Mouse (Mus musculus): ENCODE measurements around the gene Ascc1. TPM values are rescaled to one million over a fixed set of nuclear protein-coding genes. Genes with fewer than 3 reads are reported as not detected.

The Ascc1 gene
- total and polyA plus RNA-seq, 3 experiments, result 17.0 to 37.9 TPM; not detected in 1

- peaks cover 2 to 3% of the 10 kb centered on the region in 2 experiments; a peak in 3 of 4 replicates for H3K4me1 ChIP-seq (ENCODE audit: control insufficient read depth in 1 of 2, insufficient read depth in 2 of 2, low read length in 2 of 2)
- no peak overlapping the region for H3K27ac ChIP-seq (ENCODE audit: control insufficient read depth, low read depth, low read length)
- H3K4me3 ChIP-seq (ENCODE audit: control insufficient read depth in 1 of 2, insufficient read depth in 1 of 2, low read depth in 2 of 2, low read length in 2 of 2), result no peak overlapping the region
- no peak overlapping the region for H3K9ac ChIP-seq (ENCODE audit: control insufficient read depth, low read depth, low read length, poor library complexity, severe bottlenecking)
- no peak for DNase-seq (ENCODE audit: low read depth, low spot score)
- H3K36me3 ChIP-seq (ENCODE audit: control insufficient read depth in 1 of 2, insufficient read depth in 2 of 2, low read length in 2 of 2), result peaks cover 2 to 6% of the 10 kb centered on the region in 2 experiments
- no peak for TF ChIP-seq MEF2A (IDR thresholded peaks at IDR 0.05; ENCODE audit: extremely low read depth, insufficient replicate concordance, low read depth, low read length, poor library complexity, severe bottlenecking)
- 0 out of 2 replicates have a peak, but pooled peaks have one; percentile 20 for TF ChIP-seq SMC3 (IDR thresholded peaks at IDR 0.05; ENCODE audit: low read depth, low read length)
- TF ChIP-seq NELFE (IDR thresholded peaks at IDR 0.05; ENCODE audit: low read depth, low read length), result no peak
- TF ChIP-seq CTCF (IDR thresholded peaks at IDR 0.05 in 2 of 3, conservative IDR thresholded peaks at IDR 0.05 in 1 of 3; ENCODE audit: control insufficient read depth in 1 of 3, insufficient read depth in 1 of 3, low read depth in 2 of 3, low read length in 3 of 3, poor library complexity in 1 of 3, severe bottlenecking in 1 of 3), result peak in 1 of 3 experiments; percentile 26; a peak in 1 of 6 replicates
- no peak for TF ChIP-seq MYC (IDR thresholded peaks at IDR 0.05; ENCODE audit: low read depth, low read length)
- no peak for TF ChIP-seq POLR2AphosphoS5 (IDR thresholded peaks at IDR 0.05; ENCODE audit: borderline replicate concordance, low read depth, low read length)
- no peaks in the 10 kb centered on the region for H3K27me3 ChIP-seq (ENCODE audit: control insufficient read depth in 1 of 2, insufficient read depth in 2 of 2, low read length in 2 of 2)
- H3K79me2 ChIP-seq (ENCODE audit: control insufficient read depth, insufficient read depth, low read length, poor library complexity), result no peaks in the 10 kb centered on the region
- H3K9me3 ChIP-seq (replicated peaks; ENCODE audit: insufficient read depth, low read length), result no peaks in the 10 kb centered on the region
Measured at GRCm38 (mm10) chr10:60019299-60019698, 16.7 kb downstream of the Ascc1 start.

- Histone ChIP-seq H3K9ac (ENCODE audit: control insufficient read depth, low read depth, low read length, poor library complexity, severe bottlenecking) (no peak overlapping the region), H3K4me3 (ENCODE audit: control insufficient read depth in 1 of 2, insufficient read depth in 1 of 2, low read depth in 2 of 2, low read length in 2 of 2) (no peak overlapping the region), H3K79me2 (ENCODE audit: control insufficient read depth, insufficient read depth, low read length, poor library complexity) (no peaks in the 10 kb centered on the region), H3K9me3 (replicated peaks; ENCODE audit: insufficient read depth, low read length) (no peaks in the 10 kb centered on the region), H3K27ac (ENCODE audit: control insufficient read depth, low read depth, low read length) (no peak overlapping the region), H3K27me3 (ENCODE audit: control insufficient read depth in 1 of 2, insufficient read depth in 2 of 2, low read length in 2 of 2) (no peaks in the 10 kb centered on the region), H3K36me3 (ENCODE audit: control insufficient read depth in 1 of 2, insufficient read depth in 2 of 2, low read length in 2 of 2) (peaks cover 0 to 2% of the 10 kb centered on the region in 2 experiments; a peak in 1 of 4 replicates), H3K4me1 (ENCODE audit: control insufficient read depth in 1 of 2, insufficient read depth in 2 of 2, low read length in 2 of 2) (no peaks in the 10 kb centered on the region)
- no peak for DNase-seq (ENCODE audit: low read depth, low spot score)
- TF ChIP-seq MAFK (IDR thresholded peaks at IDR 0.05; ENCODE audit: borderline replicate concordance, low read depth, low read length), result no peak
- no peak for TF ChIP-seq POLR2A (IDR thresholded peaks at IDR 0.05; ENCODE audit: control insufficient read depth in 1 of 2, insufficient read depth in 1 of 2, low read depth in 1 of 2, low read length in 2 of 2, poor library complexity in 1 of 2)
- no peak for TF ChIP-seq GATA1 (IDR thresholded peaks at IDR 0.05; ENCODE audit: low read depth, low read length)
- no peak for TF ChIP-seq TCF12 (IDR thresholded peaks at IDR 0.05; ENCODE audit: low read depth, low read length)
- no peak for TF ChIP-seq UBTF (IDR thresholded peaks at IDR 0.05; ENCODE audit: borderline replicate concordance, insufficient read depth, low read depth, low read length)
- TF ChIP-seq E2F4 (IDR thresholded peaks at IDR 0.05; ENCODE audit: borderline replicate concordance, low read depth, low read length), result no peak
- no peak for TF ChIP-seq ETS1 (IDR thresholded peaks at IDR 0.05; ENCODE audit: low read depth, low read length)
- TF ChIP-seq CTCF (IDR thresholded peaks at IDR 0.05 in 2 of 3, conservative IDR thresholded peaks at IDR 0.05 in 1 of 3; ENCODE audit: control insufficient read depth in 1 of 3, insufficient read depth in 1 of 3, low read depth in 2 of 3, low read length in 3 of 3, poor library complexity in 1 of 3, severe bottlenecking in 1 of 3), result no peak
- TF ChIP-seq MYC (IDR thresholded peaks at IDR 0.05; ENCODE audit: low read depth, low read length), result no peak
- no peak for TF ChIP-seq MYB (IDR thresholded peaks at IDR 0.05; ENCODE audit: low read depth, low read length)
- TF ChIP-seq RAD21 (IDR thresholded peaks at IDR 0.05; ENCODE audit: low read depth, low read length), result no peak
- no peak for TF ChIP-seq MAX (IDR thresholded peaks at IDR 0.05; ENCODE audit: low read length)
- TF ChIP-seq NELFE (IDR thresholded peaks at IDR 0.05; ENCODE audit: low read depth, low read length), result no peak
- TF ChIP-seq ZKSCAN1 (IDR thresholded peaks at IDR 0.05; ENCODE audit: low read depth, low read length), result no peak
- TF ChIP-seq USF2 (IDR thresholded peaks at IDR 0.05; ENCODE audit: borderline replicate concordance in 1 of 2, insufficient read depth in 1 of 2, low read depth in 1 of 2, low read length in 2 of 2), result no peak
- TF ChIP-seq ZC3H11A (IDR thresholded peaks at IDR 0.05; ENCODE audit: low read depth, low read length), result no peak
- no peak for TF ChIP-seq MEF2A (IDR thresholded peaks at IDR 0.05; ENCODE audit: extremely low read depth, insufficient replicate concordance, low read depth, low read length, poor library complexity, severe bottlenecking)
- no peak for TF ChIP-seq KAT2A (conservative IDR thresholded peaks at IDR 0.05; ENCODE audit: low read depth, low read length)
- TF ChIP-seq CHD1 (IDR thresholded peaks at IDR 0.05; ENCODE audit: low read depth, low read length), result no peak
- TF ChIP-seq HCFC1 (IDR thresholded peaks at IDR 0.05; ENCODE audit: low read depth, low read length), result no peak
Measured at GRCm38 (mm10) chr10:60023751-60024150, 21.1 kb downstream of the Ascc1 start.
